Mouse (Mus musculus) thymus, adult 2 months (tissue): Measurements from ENCODE around the gene Zfp985.
"Not testable (repeated sequence)": the region's sequence is repeated elsewhere in the genome, so short reads cannot be mapped to it uniquely, and the experiment has no call there.

ENCODE experiments used
- CTCF ChIP-seq: fragments of 200-500 bp; IDR thresholded peaks from 2 replicates; pipeline ENCODE4 v1.5.1; 2012; ENCODE audit warnings: mild to moderate bottlenecking, control low read depth, low read length, moderate library complexity, borderline replicate concordance; ENCODE audit not compliant: control insufficient read depth, poor library complexity, insufficient read depth; ENCODE audit errors: extremely low read depth
- POLR2A ChIP-seq: fragments of 200-500 bp; IDR thresholded peaks from 2 replicates; pipeline ENCODE4 v1.6.1; 2012; ENCODE audit warnings: mild to moderate bottlenecking, low read length, control low read depth, moderate library complexity; ENCODE audit not compliant: control insufficient read depth, poor library complexity, insufficient read depth; ENCODE audit errors: extremely low read depth

DNA sequence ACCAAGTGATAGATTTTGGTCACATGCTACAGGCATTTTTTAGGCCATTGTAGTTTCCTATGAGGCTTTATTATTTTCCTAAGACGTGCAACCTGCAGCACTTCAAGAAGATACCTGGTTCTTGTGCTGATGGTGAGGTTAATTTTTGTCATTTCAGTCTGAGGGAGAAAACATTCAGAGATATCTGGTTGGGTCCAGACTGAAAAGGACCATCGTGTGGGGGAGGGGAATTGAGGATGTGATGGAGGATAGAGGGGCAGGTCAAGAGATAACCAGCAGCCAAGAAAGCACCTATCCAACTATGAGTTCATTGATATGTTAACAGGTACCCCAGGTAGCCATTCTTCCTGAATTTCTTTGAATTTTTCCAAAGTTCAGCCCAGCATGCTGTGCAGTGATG, 1.3 kb downstream of the Zfp985 start:
- not testable (repeated sequence) for TF ChIP-seq CTCF, POLR2A
